Mouse (Mus musculus) liver, embryonic 11.5 days (tissue): Measurements from ENCODE around the gene Selenbp2. TPM values are rescaled to one million over a fixed set of nuclear protein-coding genes. Genes with fewer than 3 reads are reported as not detected.
A peak's percentile ranks its signal among the peaks of the same experiment; 100 is the strongest.
"Not testable (repeated sequence)": the region's sequence is repeated elsewhere in the genome, so short reads cannot be mapped to it uniquely, and the experiment has no call there.

Experiments
- ATAC-seq: fragments of 200-750 bp; cut with Nextera tagmentation; replicated peaks from 2 replicates; pipeline ENCODE4 v1.8.0; 2017; ENCODE audit warnings: moderate number of reproducible peaks, mild to moderate bottlenecking, moderate TSS enrichment, moderate library complexity; ENCODE audit not compliant: low FRiP score
- DNase-seq: peaks from one replicate; pipeline ENCODE4 v3.0.0-alpha.2; 2017; ENCODE audit warnings: low spot score
- H3K27ac ChIP-seq: fragments of 300-500 bp; sonication (generic); 2 replicates; pipeline ENCODE4 v1.5.1; 2014; ENCODE audit warnings: mild to moderate bottlenecking, low read depth, low read length, control low read depth
- H3K27me3 ChIP-seq: fragments of 300-500 bp; sonication (generic); replicated peaks from 2 replicates; pipeline ENCODE4 v1.6.1; 2014; ENCODE audit warnings: low read length, mixed read lengths; ENCODE audit not compliant: control insufficient read depth, insufficient read depth
- H3K36me3 ChIP-seq: fragments of 300-500 bp; sonication (generic); 2 replicates; pipeline ENCODE4 v1.6.1; 2014; ENCODE audit warnings: mild to moderate bottlenecking, low read length, moderate library complexity, mixed read lengths; ENCODE audit not compliant: control insufficient read depth, insufficient read depth
- H3K4me1 ChIP-seq: fragments of 300-500 bp; sonication (generic); replicated peaks from 2 replicates; pipeline ENCODE4 v1.6.1; 2014; ENCODE audit warnings: low read length, mixed read lengths; ENCODE audit not compliant: control insufficient read depth, insufficient read depth
- H3K4me2 ChIP-seq: fragments of 300-500 bp; sonication (generic); 2 replicates; pipeline ENCODE4 v1.6.1; 2014; ENCODE audit warnings: mild to moderate bottlenecking, control low read depth, moderate library complexity
- H3K4me3 ChIP-seq: fragments of 300-500 bp; sonication (generic); 2 replicates; pipeline ENCODE4 v1.5.1; 2014; ENCODE audit warnings: low read depth, low read length, control low read depth
- H3K9ac ChIP-seq: fragments of 300-500 bp; sonication (generic); 2 replicates; pipeline ENCODE4 v1.6.1; 2014; ENCODE audit warnings: low read depth, low read length, control low read depth
- H3K9me3 ChIP-seq: fragments of 300-500 bp; sonication (generic); 2 replicates; pipeline ENCODE4 v1.6.1; 2016; ENCODE audit warnings: low read length, inconsistent platforms, mixed read lengths; ENCODE audit not compliant: control insufficient read depth
- WGBS: fragments of 180-500 bp; shearing (Covaris S2); extraction: QIAGEN DNeasy Blood & Tissue Kit; methylation state at CpG from one replicate; pipeline ENCODE4 v1.1.7; 2014; 5-methylcytosine and 5-hydroxymethylcytosine counted together
- polyA plus RNA-seq: library from polyadenylated mRNA; unstranded; fragments of >200 nt; fragmentation: Nextera tagmentation; extraction: Ambion mirVana; gene quantifications from 2 replicates; pipeline ENCODE4 v1.2.1, GENCODE M21; 2014

The Selenbp2 gene
- polyA plus RNA-seq, 1 experiment from 2014 or later, result 2.6 TPM

- no peaks in the 10 kb centered on the region for H3K9me3 ChIP-seq
- 0 out of 2 replicates have a peak overlapping the region, but pooled peaks have one; percentile 28 for H3K4me2 ChIP-seq
- H3K4me1 ChIP-seq, result peaks cover 7% of the 10 kb centered on the region; the same call in 1 of the 2 replicates
- DNase-seq (no peak), ATAC-seq (peak; percentile 43)
- H3K9ac ChIP-seq, result peak overlapping the region; percentile 43; the same call in 1 of the 2 replicates
- WGBS, result 78% methylated on average over 3 of the region's 3 CpGs
- peak overlapping the region; percentile 78 for H3K27ac ChIP-seq
- no peak overlapping the region for H3K4me3 ChIP-seq
- H3K27me3 ChIP-seq, result no peaks in the 10 kb centered on the region
- H3K36me3 ChIP-seq, result no peaks in the 10 kb centered on the region
Observed at GRCm38 (mm10) chr3:94702856-94703255, 9.5 kb downstream of the Selenbp2 start.

- ATAC-seq, result peak; percentile 52; the same call in 1 of the 2 replicates
- not testable (repeated sequence) for DNase-seq, H3K9me3 ChIP-seq
Observed at GRCm38 (mm10) chr3:94703364-94703763, 10.0 kb downstream of the Selenbp2 start.

GRCm38 (mm10) chr3:94710591-94710990 lies 17.2 kb downstream of the Selenbp2 start:
- not testable (repeated sequence) for DNase-seq, H3K9me3 ChIP-seq, H3K4me1 ChIP-seq, H3K4me2 ChIP-seq, H3K27ac ChIP-seq, H3K9ac ChIP-seq, H3K36me3 ChIP-seq, H3K4me3 ChIP-seq, H3K27me3 ChIP-seq
- peak; percentile 54; the same call in 1 of the 2 replicates for ATAC-seq

More at GRCm38 (mm10) chr3:94703364-94703763, 10.0 kb downstream of the Selenbp2 start:
- H3K4me1 ChIP-seq, H3K4me3 ChIP-seq, H3K9ac ChIP-seq, H3K27ac ChIP-seq, H3K36me3 ChIP-seq, H3K27me3 ChIP-seq, H3K4me2 ChIP-seq: not testable (repeated sequence)
- 13% methylated on average over 3 of the region's 3 CpGs for WGBS

GRCm38 (mm10) chr3:94713424-94713823 lies 20.1 kb downstream of the Selenbp2 start:
- ATAC-seq, result not testable (repeated sequence)
- 87% methylated on average over 3 of the region's 3 CpGs for WGBS

GRCm38 (mm10) chr3:94718253-94718652 lies 24.9 kb downstream of the Selenbp2 start:
- not testable (repeated sequence) for H3K4me2 ChIP-seq, H3K4me1 ChIP-seq, H3K9ac ChIP-seq, DNase-seq, H3K36me3 ChIP-seq, H3K4me3 ChIP-seq, H3K9me3 ChIP-seq, H3K27ac ChIP-seq, H3K27me3 ChIP-seq
- 55% methylated on average over 1 of the region's 1 CpGs for WGBS
- ATAC-seq, result peak; percentile 69

More at GRCm38 (mm10) chr3:94713424-94713823, 20.1 kb downstream of the Selenbp2 start:
- H3K4me3 ChIP-seq, H3K27ac ChIP-seq, H3K27me3 ChIP-seq, H3K4me1 ChIP-seq, H3K9ac ChIP-seq, H3K9me3 ChIP-seq, DNase-seq, H3K36me3 ChIP-seq, H3K4me2 ChIP-seq: not testable (repeated sequence)

GRCm38 (mm10) chr3:94723637-94724036 lies 30.3 kb downstream of the Selenbp2 start:
- not testable (repeated sequence) for H3K4me3 ChIP-seq
- WGBS, result 17% methylated on average over 2 of the region's 2 CpGs
- ATAC-seq, result peak; percentile 39; the same call in 1 of the 2 replicates

GRCm38 (mm10) chr3:94745691-94746090 lies 52.3 kb downstream of the Selenbp2 start:
- Histone ChIP-seq H3K9me3 (no peaks in the 10 kb centered on the region), H3K36me3 (no peaks in the 10 kb centered on the region), H3K9ac (no peak overlapping the region), H3K27ac (no peak overlapping the region), H3K4me3 (no peak overlapping the region), H3K4me2 (no peak overlapping the region), H3K27me3 (no peaks in the 10 kb centered on the region), H3K4me1 (no peaks in the 10 kb centered on the region)
- ATAC-seq, result no peak
- DNase-seq, result no peak
- 94% methylated on average over 17 of the region's 17 CpGs for WGBS

More at GRCm38 (mm10) chr3:94723637-94724036, 30.3 kb downstream of the Selenbp2 start:
- H3K9me3 ChIP-seq, H3K4me1 ChIP-seq, H3K27ac ChIP-seq, H3K36me3 ChIP-seq, H3K9ac ChIP-seq, H3K27me3 ChIP-seq, H3K4me2 ChIP-seq, DNase-seq: not testable (repeated sequence)

Other genes with a start within 250 kb of the Selenbp2 start
- gene Oaz3, start 249.6 kb upstream of the Selenbp2 start, polyA plus RNA-seq, result 0.51 and 0.53 TPM in 2 replicates
- 2.9 and 3.8 TPM in 2 replicates for gene Celf3, start 215.3 kb upstream of the Selenbp2 start, polyA plus RNA-seq
- 0.53 TPM in 1 of 2 replicates, not detected in the other for gene Riiad1, start 213.2 kb upstream of the Selenbp2 start, polyA plus RNA-seq
- 24.4 and 24.7 TPM in 2 replicates for gene Snx27, start 110.8 kb upstream of the Selenbp2 start, polyA plus RNA-seq
- not detected in 2 replicates for gene Gm10972, start 50.4 kb upstream of the Selenbp2 start, polyA plus RNA-seq
- gene Tuft1, start 34.7 kb upstream of the Selenbp2 start, polyA plus RNA-seq, result 7.7 and 8.8 TPM in 2 replicates
- 10.6 and 11.5 TPM in 2 replicates for gene Cgn, start 92.9 kb downstream of the Selenbp2 start, polyA plus RNA-seq
- gene Pogz, start 144.0 kb downstream of the Selenbp2 start, polyA plus RNA-seq, result 12.2 and 12.7 TPM in 2 replicates
- 342 and 349 TPM in 2 replicates for gene Psmb4, start 193.4 kb downstream of the Selenbp2 start, polyA plus RNA-seq
- 68.2 and 82.0 TPM in 2 replicates for gene Selenbp1, start 239.5 kb downstream of the Selenbp2 start, polyA plus RNA-seq